Mouse (Mus musculus) heart, postnatal 36 days (tissue): ENCODE measurements around the gene Nup50. TPM values are rescaled to one million over a fixed set of nuclear protein-coding genes. Genes with fewer than 3 reads are reported as not detected.

Experiments
- DNase-seq, 2 experiments: peaks; one replicate each; pipeline ENCODE4 v3.0.0; 2021 to 2022
- intact Hi-C: fragments of 180-260 bp; cut with DNase I; formaldehyde crosslinking; loops from one replicate; pipeline ENCODE4 v1.15.1; 2025
- total RNA-seq, 2 experiments: library from RNA; stranded (reverse); gene quantifications; 2 replicates each; pipeline ENCODE4 v1.2.3; 2021

Nup50 gene
- total RNA-seq, 2 experiments from 2014 or later: 14.9 to 17.2 TPM

- intact Hi-C loops: no loop called here
- no peak for DNase-seq
Measured at GRCm38 (mm10) chr15:84948990-84949389, 25.8 kb downstream of the Nup50 start.

- DNase-seq: no peak
- intact Hi-C loops: no loop called here
Measured at GRCm38 (mm10) chr15:84950053-84950452, 26.8 kb downstream of the Nup50 start.

GRCm38 (mm10) chr15:84953259-84953658, 30.0 kb downstream of the Nup50 start:
- no peak for DNase-seq
- intact Hi-C loops: no loop called here

- DNase-seq: no peak
- intact Hi-C loops: no loop called here
Measured at GRCm38 (mm10) chr15:84957851-84958250, 34.6 kb downstream of the Nup50 start.

GRCm38 (mm10) chr15:84958331-84958730, 35.1 kb downstream of the Nup50 start:
- DNase-seq: no peak
- intact Hi-C loops: no loop called here

- intact Hi-C loops: no loop called here
- DNase-seq: no peak
Measured at GRCm38 (mm10) chr15:84959891-84960290, 36.7 kb downstream of the Nup50 start.

- intact Hi-C loops: no loop called here
- no peak for DNase-seq
Measured at GRCm38 (mm10) chr15:84960692-84961091, 37.5 kb downstream of the Nup50 start.

GRCm38 (mm10) chr15:84962518-84962917, 39.3 kb downstream of the Nup50 start:
- DNase-seq: no peak
- intact Hi-C loops: no loop called here

GRCm38 (mm10) chr15:84964771-84965170, 41.6 kb downstream of the Nup50 start:
- no peak for DNase-seq

GRCm38 (mm10) chr15:84965575-84966360, 42.6 kb downstream of the Nup50 start:
- DNase-seq: peak; percentile 48 to 65
- intact Hi-C loops: no loop called here

More at GRCm38 (mm10) chr15:84964771-84965170, 41.6 kb downstream of the Nup50 start:
- intact Hi-C loops: no loop called here

- no peak for DNase-seq
- intact Hi-C loops: no loop called here
Measured at GRCm38 (mm10) chr15:84968534-84968933, 45.3 kb downstream of the Nup50 start.

- no peak for DNase-seq
- intact Hi-C loops: no loop called here
Measured at GRCm38 (mm10) chr15:84972860-84973543, 49.8 kb downstream of the Nup50 start.

- intact Hi-C loops: no loop called here
- DNase-seq: no peak
Measured at GRCm38 (mm10) chr15:84973544-84973871, 50.3 kb downstream of the Nup50 start.

- intact Hi-C loops: no loop called here
- DNase-seq: no peak
Measured at GRCm38 (mm10) chr15:84975729-84976128, 52.5 kb downstream of the Nup50 start.

- DNase-seq: peak in 1 of 2 experiments; percentile 37
- intact Hi-C loops: no loop called here
Measured at GRCm38 (mm10) chr15:84981609-84982313, 58.5 kb downstream of the Nup50 start.

- DNase-seq: no peak
- intact Hi-C loops: no loop called here
Measured at GRCm38 (mm10) chr15:84982888-84983287, 59.7 kb downstream of the Nup50 start.

GRCm38 (mm10) chr15:84983721-84984120, 60.5 kb downstream of the Nup50 start:
- DNase-seq: no peak
- intact Hi-C loops: no loop called here

GRCm38 (mm10) chr15:84985516-84986160, 62.4 kb downstream of the Nup50 start:
- intact Hi-C loops: loop anchor here (5.0 kb wide), 1 partner anchor 133 kb away; no protein-coding TSS in a partner anchor
- DNase-seq: no peak

- DNase-seq: no peak
- intact Hi-C loops: loop anchor here (5.0 kb wide), 1 partner anchor 134 kb away; no protein-coding TSS in a partner anchor
Measured at GRCm38 (mm10) chr15:84986171-84987019, 63.2 kb downstream of the Nup50 start.
